Mouse (Mus musculus) liver, postnatal 0 days (tissue): Measurements from ENCODE around the gene Macf1.
A peak's percentile ranks its signal among the peaks of the same experiment; 100 is the strongest.

Experiments
- CTCF ChIP-seq: sonication (generic); IDR thresholded peaks from 2 replicates; pipeline ENCODE4 v1.5.1; 2016; ENCODE audit warnings: antibody characterized with exemption, low read depth
- EP300 ChIP-seq: IDR thresholded peaks from 2 replicates; pipeline ENCODE4 v1.6.1; 2016; ENCODE audit warnings: antibody characterized with exemption, low read depth, mild to moderate bottlenecking

DNA sequence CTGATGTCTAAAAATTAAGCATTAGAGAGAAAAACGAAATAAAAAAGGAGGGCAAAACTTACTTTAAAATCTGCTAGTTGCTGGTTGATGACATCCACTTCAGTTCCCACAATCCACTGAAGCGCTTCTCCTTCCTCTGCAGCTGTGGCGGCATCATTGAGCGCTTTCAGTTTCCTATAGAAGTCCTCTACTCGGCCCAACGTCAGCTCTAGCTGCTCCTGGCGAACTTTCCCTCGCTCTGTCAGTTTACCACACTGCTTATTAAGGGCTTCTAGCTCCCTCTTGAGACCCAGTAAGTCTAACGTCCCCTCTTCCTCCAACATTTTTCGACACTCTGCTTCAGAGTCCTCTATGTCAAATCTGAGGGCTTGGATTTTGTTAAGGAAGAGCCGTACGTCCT, 252.2 kb downstream of the Macf1 start:
- TF ChIP-seq CTCF: 0 out of 2 replicates have a peak, but pooled peaks have one; percentile 5
- TF ChIP-seq EP300: no peak
